Mouse (Mus musculus) pancreas, adult 10 weeks (tissue): ENCODE measurements around the gene B3gat2. TPM values are rescaled to one million over a fixed set of nuclear protein-coding genes. Genes with fewer than 3 reads are reported as not detected.

Experiments
- polyA plus RNA-seq: library from polyadenylated mRNA; stranded (reverse); fragments of 350-450 nt; fragmentation: Illumina TruSeq; extraction: RNeasy Lipid Tissue Mini Kit (QIAGEN cat#74804); gene quantifications from one replicate; pipeline ENCODE4 v1.2.3, GENCODE M21; 2015; ENCODE audit warnings: low read depth, low replicate concordance; ENCODE audit not compliant: insufficient read depth

B3gat2 gene
- not detected for polyA plus RNA-seq

GRCm38 (mm10) chr1:23761502-23762135 lies at the start of gene B3gat2:
Gene B3gat2, plus strand, starts transcription at chr1:23761753.

Other genes starting within 250 kb of the B3gat2 start
- 23.4 TPM for gene Smap1, start 160.6 kb downstream of the B3gat2 start, polyA plus RNA-seq
- 4.7 TPM for gene Sdhaf4, start 243.9 kb downstream of the B3gat2 start, polyA plus RNA-seq